Mouse (Mus musculus): ENCODE results near the gene Cyp2s1. TPM values are rescaled to one million over a fixed set of nuclear protein-coding genes. Genes with fewer than 3 reads are reported as not detected.
"Not testable (repeated sequence)": the region's sequence is repeated elsewhere in the genome, so short reads cannot be mapped to it uniquely, and the experiment has no call there.

Gene Cyp2s1
- polyA plus RNA-seq, 1 experiment from 2014 or later = 4.6 TPM

GRCm38 (mm10) chr7:25801031-25801430 lies 15.7 kb downstream of the Cyp2s1 start:
- H3K4me1 ChIP-seq (ENCODE audit: control insufficient read depth, insufficient read depth, low read depth, low read length) = no peaks in the 10 kb centered on the region
- 95% methylated on average over 6 of the region's 6 CpGs for WGBS

DNA sequence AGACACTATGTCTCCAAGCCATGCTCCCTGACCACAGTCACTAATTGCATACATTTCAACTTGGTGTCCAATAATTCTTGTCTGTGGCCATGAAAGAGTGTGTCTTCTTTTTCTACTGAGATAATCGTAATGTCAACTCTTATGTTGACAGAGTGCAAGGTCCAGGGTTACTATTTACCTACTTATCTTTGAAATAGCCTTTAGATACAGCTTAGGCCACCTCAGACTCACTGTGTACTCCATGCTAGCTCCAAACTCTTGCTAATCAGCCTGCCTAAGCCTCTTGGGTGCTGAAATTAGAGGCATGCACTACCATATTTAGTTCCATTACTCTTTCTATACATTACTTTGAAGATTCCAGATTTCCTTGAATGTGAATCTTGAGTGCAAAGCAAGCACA lies 17.3 kb downstream of the Cyp2s1 start:
- Histone ChIP-seq H3K4me1 (ENCODE audit: control insufficient read depth, insufficient read depth, low read depth, low read length) (no peaks in the 10 kb centered on the region), H3K36me3 (ENCODE audit: control insufficient read depth, insufficient read depth, low read length) (no peaks in the 10 kb centered on the region), H3K9ac (ENCODE audit: low read depth, low read length) (no peak overlapping the region), H3K4me2 (ENCODE audit: low read length) (no peak overlapping the region), H3K9me3 (ENCODE audit: control insufficient read depth, low read length) (no peaks in the 10 kb centered on the region), H3K4me3 (ENCODE audit: low read length) (no peak overlapping the region), H3K27ac (ENCODE audit: low read depth, low read length) (no peak overlapping the region), H3K27me3 (replicated peaks; ENCODE audit: control insufficient read depth, insufficient read depth, low read length) (no peaks in the 10 kb centered on the region)
- ATAC-seq = no peak
- WGBS = 81% methylated on average over 1 of the region's 1 CpGs

More at GRCm38 (mm10) chr7:25801031-25801430, 15.7 kb downstream of the Cyp2s1 start:
- no peaks in the 10 kb centered on the region for H3K9me3 ChIP-seq (ENCODE audit: control insufficient read depth, low read length)
- H3K4me2 ChIP-seq (ENCODE audit: low read length) = no peak overlapping the region
- no peak for ATAC-seq
- no peaks in the 10 kb centered on the region for H3K36me3 ChIP-seq (ENCODE audit: control insufficient read depth, insufficient read depth, low read length)
- no peak overlapping the region for H3K27ac ChIP-seq (ENCODE audit: low read depth, low read length)
- H3K27me3 ChIP-seq (replicated peaks; ENCODE audit: control insufficient read depth, insufficient read depth, low read length) = no peaks in the 10 kb centered on the region
- no peak overlapping the region for H3K4me3 ChIP-seq (ENCODE audit: low read length)
- H3K9ac ChIP-seq (ENCODE audit: low read depth, low read length) = no peak overlapping the region

- ATAC-seq = no peak
- no peaks in the 10 kb centered on the region for H3K27me3 ChIP-seq (replicated peaks; ENCODE audit: control insufficient read depth, insufficient read depth, low read length)
- no peaks in the 10 kb centered on the region for H3K9me3 ChIP-seq (ENCODE audit: control insufficient read depth, low read length)
- no peak overlapping the region for H3K9ac ChIP-seq (ENCODE audit: low read depth, low read length)
- 76% methylated on average over 2 of the region's 2 CpGs for WGBS
- H3K4me2 ChIP-seq (ENCODE audit: low read length) = no peak overlapping the region
- H3K4me3 ChIP-seq (ENCODE audit: low read length) = no peak overlapping the region
- H3K36me3 ChIP-seq (ENCODE audit: control insufficient read depth, insufficient read depth, low read length) = no peaks in the 10 kb centered on the region
- no peak overlapping the region for H3K27ac ChIP-seq (ENCODE audit: low read depth, low read length)
- H3K4me1 ChIP-seq (ENCODE audit: control insufficient read depth, insufficient read depth, low read depth, low read length) = no peaks in the 10 kb centered on the region
These were observed 18.2 kb downstream of the Cyp2s1 start for GRCm38 (mm10) chr7:25798540-25798939.

GRCm38 (mm10) chr7:25794775-25795174 lies 21.9 kb downstream of the Cyp2s1 start:
- Histone ChIP-seq H3K4me1 (ENCODE audit: control insufficient read depth, insufficient read depth, low read depth, low read length) (no peaks in the 10 kb centered on the region), H3K36me3 (ENCODE audit: control insufficient read depth, insufficient read depth, low read length) (no peaks in the 10 kb centered on the region), H3K27me3 (replicated peaks; ENCODE audit: control insufficient read depth, insufficient read depth, low read length) (no peaks in the 10 kb centered on the region), H3K27ac (ENCODE audit: low read depth, low read length) (no peak overlapping the region), H3K9me3 (ENCODE audit: control insufficient read depth, low read length) (no peaks in the 10 kb centered on the region), H3K9ac (ENCODE audit: low read depth, low read length) (no peak overlapping the region), H3K4me3 (ENCODE audit: low read length) (no peak overlapping the region), H3K4me2 (ENCODE audit: low read length) (no peak overlapping the region)
- 91% methylated on average over 8 of the region's 8 CpGs for WGBS
- ATAC-seq = no peak

DNA sequence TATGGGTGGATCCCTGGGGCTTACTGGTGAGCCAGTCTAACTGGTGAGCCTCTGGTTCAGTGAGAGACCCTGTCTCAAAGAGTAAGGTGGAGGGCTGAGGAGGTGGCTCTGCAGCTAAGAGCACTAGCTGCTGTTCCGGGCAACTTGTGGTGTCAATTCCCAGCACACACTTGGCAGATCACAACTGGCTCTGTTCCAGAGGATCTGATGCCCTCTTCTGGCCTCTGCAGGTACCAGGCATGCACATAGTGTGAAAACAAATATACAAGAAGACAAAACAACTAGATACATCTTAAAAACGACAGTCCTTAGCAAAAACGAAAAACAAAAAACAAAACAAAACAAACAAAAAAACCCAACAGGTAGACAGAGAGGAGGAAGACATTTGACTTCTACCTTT lies 23.0 kb downstream of the Cyp2s1 start:
- no peak for ATAC-seq
- Histone ChIP-seq H3K27me3 (replicated peaks; ENCODE audit: control insufficient read depth, insufficient read depth, low read length) (no peaks in the 10 kb centered on the region), H3K4me1 (ENCODE audit: control insufficient read depth, insufficient read depth, low read depth, low read length) (peaks cover under 1% of the 10 kb centered on the region), H3K4me2 (ENCODE audit: low read length) (no peak overlapping the region), H3K27ac (ENCODE audit: low read depth, low read length) (no peak overlapping the region), H3K9me3 (ENCODE audit: control insufficient read depth, low read length) (no peaks in the 10 kb centered on the region), H3K9ac (ENCODE audit: low read depth, low read length) (no peak overlapping the region), H3K36me3 (ENCODE audit: control insufficient read depth, insufficient read depth, low read length) (no peaks in the 10 kb centered on the region), H3K4me3 (ENCODE audit: low read length) (no peak overlapping the region)
- WGBS = 58% methylated on average over 3 of the region's 3 CpGs

DNA sequence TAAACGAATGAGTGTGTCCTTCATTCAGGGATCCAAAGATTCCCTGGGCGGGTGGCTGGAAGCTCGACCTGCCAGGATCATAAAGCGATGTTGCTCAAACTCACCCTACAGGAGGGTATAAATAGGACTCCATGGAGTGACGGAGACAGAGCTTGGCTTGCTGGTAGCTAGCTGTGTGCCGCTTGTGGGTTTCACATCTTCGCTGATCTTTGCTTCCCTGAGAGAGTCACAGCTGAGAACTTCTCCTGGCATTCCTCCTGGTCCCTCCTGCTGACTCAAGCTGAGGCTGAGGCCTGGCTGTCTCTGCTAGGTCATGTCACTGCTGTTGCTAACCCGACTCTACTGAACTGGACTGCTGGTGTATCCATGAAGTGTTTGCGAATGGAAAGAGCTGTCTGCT lies 23.7 kb downstream of the Cyp2s1 start:
- ATAC-seq; H3K4me3 ChIP-seq (ENCODE audit: low read length): not testable (repeated sequence)

GRCm38 (mm10) chr7:25790615-25791014 lies 26.1 kb downstream of the Cyp2s1 start:
- 69% methylated on average over 8 of the region's 8 CpGs for WGBS
- Histone ChIP-seq H3K9ac (ENCODE audit: low read depth, low read length) (no peak overlapping the region), H3K4me3 (ENCODE audit: low read length) (no peak overlapping the region), H3K27ac (ENCODE audit: low read depth, low read length) (no peak overlapping the region), H3K4me2 (ENCODE audit: low read length) (no peak overlapping the region), H3K36me3 (ENCODE audit: control insufficient read depth, insufficient read depth, low read length) (no peaks in the 10 kb centered on the region), H3K4me1 (ENCODE audit: control insufficient read depth, insufficient read depth, low read depth, low read length) (peaks cover 8% of the 10 kb centered on the region), H3K9me3 (ENCODE audit: control insufficient read depth, low read length) (no peaks in the 10 kb centered on the region), H3K27me3 (replicated peaks; ENCODE audit: control insufficient read depth, insufficient read depth, low read length) (no peaks in the 10 kb centered on the region; the same call in 1 of the 2 replicates)
- ATAC-seq = no peak

More for the DNA sequence above, 23.7 kb downstream of the Cyp2s1 start:
- H3K27ac ChIP-seq (ENCODE audit: low read depth, low read length); H3K27me3 ChIP-seq (replicated peaks; ENCODE audit: control insufficient read depth, insufficient read depth, low read length); H3K9me3 ChIP-seq (ENCODE audit: control insufficient read depth, low read length); H3K4me2 ChIP-seq (ENCODE audit: low read length); H3K4me1 ChIP-seq (ENCODE audit: control insufficient read depth, insufficient read depth, low read depth, low read length); H3K9ac ChIP-seq (ENCODE audit: low read depth, low read length); H3K36me3 ChIP-seq (ENCODE audit: control insufficient read depth, insufficient read depth, low read length): not testable (repeated sequence)
- WGBS = 80% methylated on average over 9 of the region's 9 CpGs

DNA sequence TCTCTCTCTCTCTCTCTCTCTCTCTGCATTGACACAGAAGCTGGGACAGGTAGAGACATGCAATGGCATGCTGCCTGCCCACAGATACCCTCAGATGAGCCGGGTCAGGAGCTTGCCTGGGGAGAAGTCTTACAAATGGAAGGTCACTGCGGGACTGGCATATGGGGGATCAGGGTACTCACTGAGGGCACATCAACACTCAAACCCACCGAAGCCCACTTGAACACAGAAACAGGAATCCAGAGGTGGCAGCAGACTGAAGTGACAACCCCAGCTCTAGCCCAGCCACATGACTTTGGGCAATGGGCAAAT lies 27.6 kb downstream of the Cyp2s1 start:
- peaks cover 8% of the 10 kb centered on the region for H3K4me1 ChIP-seq (ENCODE audit: control insufficient read depth, insufficient read depth, low read depth, low read length)
- peak overlapping the region; percentile 45; the same call in 1 of the 2 replicates for H3K4me3 ChIP-seq (ENCODE audit: low read length)
- ATAC-seq = no peak
- no peak overlapping the region for H3K9ac ChIP-seq (ENCODE audit: low read depth, low read length)
- no peaks in the 10 kb centered on the region for H3K9me3 ChIP-seq (ENCODE audit: control insufficient read depth, low read length)
- H3K36me3 ChIP-seq (ENCODE audit: control insufficient read depth, insufficient read depth, low read length) = no peaks in the 10 kb centered on the region
- H3K27me3 ChIP-seq (replicated peaks; ENCODE audit: control insufficient read depth, insufficient read depth, low read length) = no peaks in the 10 kb centered on the region; the same call in 1 of the 2 replicates
- WGBS = 26% methylated on average over 3 of the region's 3 CpGs
- H3K27ac ChIP-seq (ENCODE audit: low read depth, low read length) = no peak overlapping the region
- peak overlapping the region; percentile 73 for H3K4me2 ChIP-seq (ENCODE audit: low read length)

DNA sequence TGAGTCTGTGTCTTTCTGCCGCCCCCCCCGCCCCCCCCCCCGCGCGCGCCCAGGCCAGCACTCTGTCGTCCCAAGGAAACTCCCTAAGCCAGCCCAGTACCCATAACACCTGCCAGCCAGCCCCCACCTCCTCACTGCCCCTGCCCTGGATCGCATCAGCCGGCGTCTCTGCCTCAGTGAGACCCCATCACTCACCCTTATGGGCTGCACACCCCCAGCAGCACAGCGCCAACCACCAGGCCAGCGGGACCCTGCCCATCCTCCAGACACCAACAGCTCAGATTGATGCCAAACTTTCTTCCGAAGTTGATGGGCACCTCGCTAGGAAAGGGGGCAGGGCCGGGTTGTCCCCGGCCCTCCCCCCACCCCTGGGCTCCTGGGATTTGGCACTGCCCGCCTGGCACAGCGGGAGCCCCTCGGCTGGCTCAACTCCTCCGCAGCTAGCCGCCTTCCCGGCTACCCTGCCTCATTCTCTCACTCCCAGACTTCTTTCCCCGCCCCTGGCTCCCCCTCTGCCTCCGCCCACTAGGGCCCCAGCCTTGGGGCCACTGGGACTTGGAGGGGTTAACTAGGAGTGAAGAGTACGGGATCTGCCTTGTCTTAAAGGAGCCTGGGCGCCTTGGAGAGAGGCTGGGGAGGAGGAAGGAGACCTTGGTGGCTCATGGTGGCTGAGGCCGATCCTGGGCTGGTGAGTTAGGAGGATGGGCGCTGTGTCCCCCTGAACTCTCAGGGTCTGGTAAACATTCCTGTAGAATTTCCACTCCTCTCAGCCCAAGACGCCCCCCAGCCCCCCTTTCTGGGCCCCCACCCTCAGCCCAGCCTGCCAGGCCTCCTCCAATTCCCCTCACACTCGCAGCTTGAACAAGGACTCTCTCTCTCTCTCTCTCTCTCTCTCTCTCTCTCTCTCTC lies 28.2 kb downstream of the Cyp2s1 start, which contains the start of gene Axl:
Gene Axl (minus strand): TSS at position 486 of the 909 bp plus-strand sequence.
- Histone ChIP-seq H3K27me3 (replicated peaks; ENCODE audit: control insufficient read depth, insufficient read depth, low read length) (no peaks in the 10 kb centered on the region; the same call in 1 of the 2 replicates), H3K9me3 (ENCODE audit: control insufficient read depth, low read length) (no peaks in the 10 kb centered on the region), H3K36me3 (ENCODE audit: control insufficient read depth, insufficient read depth, low read length) (no peaks in the 10 kb centered on the region), H3K27ac (ENCODE audit: low read depth, low read length) (peak within 1 kb of the TSS; percentile 44; the same call in 1 of the 2 replicates), H3K4me2 (ENCODE audit: low read length) (peak within 1 kb of the TSS; percentile 73), H3K4me1 (ENCODE audit: control insufficient read depth, insufficient read depth, low read depth, low read length) (peaks cover 8% of the 10 kb centered on the region), H3K9ac (ENCODE audit: low read depth, low read length) (peak within 1 kb of the TSS; percentile 63), H3K4me3 (ENCODE audit: low read length) (peak within 1 kb of the TSS; percentile 45)
- 1% methylated on average over 29 of the region's 30 CpGs for WGBS
- peak; percentile 89 for ATAC-seq
